Mouse (Mus musculus) fat pad, adult 2 months (tissue): ENCODE measurements around the gene Cyp3a16.
"Not testable (repeated sequence)": the region's sequence is repeated elsewhere in the genome, so short reads cannot be mapped to it uniquely, and the experiment has no call there.

Experiments used
- DNase-seq: peaks from one replicate; pipeline ENCODE4 v3.0.0-alpha.2; 2011; ENCODE audit warnings: low read depth, low spot score; ENCODE audit errors: extremely low read depth

Gene Cyp3a16

DNA sequence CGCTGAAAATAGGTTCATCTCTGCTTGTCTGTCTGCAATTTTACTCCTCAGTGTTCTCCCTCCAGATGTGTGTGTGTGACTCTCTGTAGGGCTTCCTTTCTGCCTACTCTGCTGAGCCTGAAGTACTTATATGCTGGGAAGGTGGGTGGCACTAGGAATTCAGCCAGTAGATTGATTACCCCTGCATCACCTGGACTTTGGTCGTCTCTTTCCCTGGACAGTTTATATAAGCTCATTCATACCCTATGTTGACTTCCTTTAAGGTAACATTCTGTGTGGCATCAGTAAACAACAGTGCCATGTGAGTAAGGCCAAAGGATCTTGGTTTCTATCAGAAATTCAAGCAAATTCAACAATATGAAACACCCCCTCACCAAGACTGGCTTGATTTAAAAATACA, at the start of gene Cyp3a16:
Gene Cyp3a16, minus strand, starts transcription at position 101 of the 400 bp plus-strand sequence.
- not testable (repeated sequence) for DNase-seq

DNA sequence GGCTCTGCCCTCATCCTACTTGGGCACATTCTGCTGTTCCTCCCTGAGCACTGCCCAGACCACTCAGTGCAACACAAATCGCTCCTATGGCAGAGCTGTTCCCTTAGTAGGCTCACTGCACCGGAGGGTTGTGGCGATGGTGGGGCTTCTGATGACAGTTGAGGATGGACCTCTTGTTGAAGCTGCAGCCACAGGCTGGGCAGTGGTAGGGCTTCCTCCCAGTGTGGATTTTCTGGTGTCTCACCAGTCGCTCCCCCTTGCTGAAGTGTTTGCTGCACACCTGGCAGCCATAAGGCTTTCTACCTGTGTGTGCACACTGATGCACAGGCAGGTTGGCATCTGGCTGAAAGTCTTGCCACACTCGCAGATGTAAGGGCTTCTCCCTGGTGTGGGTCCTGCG, 20.8 kb upstream of the Cyp3a16 start:
- DNase-seq: no peak

DNA sequence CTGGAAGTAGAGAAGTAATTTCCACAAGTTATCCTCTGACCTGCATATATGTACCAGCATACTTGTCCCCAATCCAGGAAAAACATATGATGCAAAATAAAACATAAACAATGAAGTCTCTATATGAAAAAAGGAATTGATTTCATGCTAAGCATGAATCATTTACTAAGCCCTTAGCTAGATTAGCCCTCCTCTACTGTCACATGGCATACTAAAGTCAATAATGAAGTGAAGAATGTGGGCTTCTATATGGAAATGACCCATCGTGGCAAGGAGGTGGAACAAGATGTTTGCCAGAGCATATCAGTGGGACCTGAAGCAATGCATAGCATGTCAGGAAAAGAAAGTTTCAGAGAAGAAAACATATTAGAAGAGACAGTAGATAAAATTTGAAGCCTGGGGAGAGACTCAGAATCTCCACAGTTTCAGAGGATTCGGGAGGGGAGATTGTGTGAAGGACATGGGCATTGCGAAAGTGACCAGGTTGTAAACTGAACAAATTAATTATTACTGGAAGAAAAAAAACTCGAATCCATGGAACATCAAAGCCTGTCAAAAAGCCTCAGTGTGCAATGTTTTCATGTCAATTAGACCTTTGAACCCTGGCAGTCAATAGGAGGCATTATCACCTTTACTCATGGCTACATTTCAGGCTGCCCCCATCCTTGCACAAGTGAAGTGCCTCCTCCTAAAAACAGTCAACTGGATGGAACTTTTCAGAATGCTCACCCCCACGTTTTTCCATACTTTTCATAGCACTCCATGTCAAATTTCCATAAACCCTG, 5.0 kb downstream of the Cyp3a16 start:
- DNase-seq: no peak

DNA sequence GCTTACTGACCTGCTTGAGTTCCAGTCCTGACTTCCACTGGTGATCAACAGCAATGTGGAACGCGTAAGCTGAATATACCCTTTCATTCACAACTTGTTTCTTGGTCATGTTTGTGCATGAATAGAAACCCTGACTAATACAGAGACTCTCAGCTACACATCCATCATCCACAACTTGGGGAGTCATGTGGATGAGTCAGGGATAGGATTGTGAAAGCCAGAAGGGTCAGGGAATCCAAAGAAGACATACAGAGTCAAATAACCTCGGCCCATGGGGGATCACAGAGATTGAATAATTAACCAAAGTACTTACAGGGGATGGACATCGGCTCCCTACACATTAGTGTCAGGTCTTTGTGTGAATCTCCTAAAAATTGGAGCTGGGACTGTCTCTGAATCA, 7.2 kb downstream of the Cyp3a16 start:
- no peak for DNase-seq

DNA sequence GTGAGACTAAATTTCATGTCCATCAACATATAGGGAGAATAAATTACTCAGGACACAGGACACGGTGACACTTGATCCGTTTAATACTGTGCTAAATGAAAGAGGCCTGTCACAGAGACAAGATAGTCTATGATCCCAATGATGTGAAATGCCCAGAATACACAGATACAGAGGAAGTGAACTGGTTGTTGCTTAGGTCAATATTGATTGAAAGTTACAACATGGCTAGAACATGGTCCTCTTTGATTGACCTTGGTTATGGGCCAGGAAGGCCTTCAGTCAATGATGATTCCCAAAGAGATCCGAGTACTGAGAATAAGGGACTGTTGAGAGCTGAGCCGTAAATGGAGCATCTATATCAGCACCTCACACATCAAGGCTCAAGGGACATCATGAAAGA, 15.1 kb downstream of the Cyp3a16 start:
- no peak for DNase-seq

DNA sequence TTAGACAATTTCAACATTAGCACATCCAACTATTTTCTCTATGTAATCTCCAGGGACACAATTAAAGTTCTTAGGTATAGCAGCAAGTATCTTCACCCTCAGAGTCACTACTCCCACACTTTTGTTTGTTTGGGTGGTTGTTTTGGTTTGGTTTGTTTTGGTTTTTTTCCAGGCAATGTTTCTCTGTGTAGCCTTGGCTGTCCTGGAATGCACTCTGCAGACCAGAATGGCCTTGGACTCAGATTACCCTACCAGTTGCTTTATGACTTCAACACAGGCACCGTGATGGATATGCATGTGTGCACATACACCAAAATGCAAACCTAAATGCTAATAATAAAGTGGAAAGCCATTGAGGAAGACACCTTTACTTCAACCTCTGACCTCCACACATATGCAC, 35.8 kb downstream of the Cyp3a16 start:
- no peak for DNase-seq

DNA sequence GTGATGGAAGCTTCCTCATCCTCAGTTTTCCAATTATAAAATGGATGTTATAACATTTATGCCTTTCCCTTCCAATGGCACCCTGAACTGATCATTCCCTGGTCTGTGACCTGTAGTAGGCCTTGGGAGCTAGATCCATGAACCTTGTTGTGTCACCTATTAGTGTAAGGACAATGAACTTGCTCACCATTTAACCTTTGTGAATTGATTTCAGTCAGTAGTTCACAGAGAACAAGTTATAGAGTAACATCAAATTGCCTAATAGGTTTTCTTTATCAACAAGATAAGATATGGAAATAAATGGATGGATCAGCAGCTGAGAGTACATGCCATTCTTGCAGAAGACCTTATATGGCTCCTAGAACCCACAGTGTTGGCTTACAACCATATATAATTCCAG, 38.5 kb downstream of the Cyp3a16 start:
- DNase-seq: no peak

DNA sequence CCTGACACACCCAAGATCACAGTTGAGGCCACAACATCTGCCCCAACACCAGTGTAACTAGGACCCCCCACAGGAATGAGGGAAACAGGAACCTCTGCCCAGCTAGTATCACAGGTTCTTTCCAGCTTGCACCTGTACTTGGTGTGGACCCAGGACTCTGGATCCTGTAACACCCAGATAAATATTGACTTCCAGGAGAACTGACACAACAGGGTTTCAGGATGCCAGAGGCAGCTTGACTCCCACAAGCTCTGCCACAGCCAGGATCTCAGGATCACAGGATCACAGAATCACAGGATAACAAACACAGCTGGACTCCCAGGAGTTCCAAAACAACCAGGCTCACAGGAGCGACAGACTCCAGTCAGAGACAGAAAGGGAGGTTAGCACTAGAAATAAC, 47.2 kb downstream of the Cyp3a16 start:
- no peak for DNase-seq

DNA sequence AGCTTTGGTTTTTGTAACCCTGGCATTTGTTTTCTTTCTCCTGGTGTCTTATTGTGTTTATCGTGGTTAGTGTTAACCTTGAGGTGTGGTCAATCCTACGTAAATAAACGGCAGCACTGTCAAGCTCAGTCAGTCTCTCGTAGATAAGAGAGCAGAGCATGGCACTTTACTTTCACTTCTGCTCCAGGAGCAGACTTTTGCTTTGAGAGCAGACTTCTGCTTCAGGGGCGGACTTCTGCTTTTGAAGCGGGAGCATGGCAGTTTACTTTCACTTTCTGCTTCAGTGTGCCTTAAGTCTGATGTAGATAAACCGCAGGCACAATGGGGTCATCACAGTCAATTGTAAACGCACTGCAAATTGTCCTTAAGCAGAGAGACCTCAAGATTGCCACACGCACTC, 54.1 kb downstream of the Cyp3a16 start:
- DNase-seq: not testable (repeated sequence)
